Mouse (Mus musculus): Measurements from ENCODE around the gene Baz1b.

DNA sequence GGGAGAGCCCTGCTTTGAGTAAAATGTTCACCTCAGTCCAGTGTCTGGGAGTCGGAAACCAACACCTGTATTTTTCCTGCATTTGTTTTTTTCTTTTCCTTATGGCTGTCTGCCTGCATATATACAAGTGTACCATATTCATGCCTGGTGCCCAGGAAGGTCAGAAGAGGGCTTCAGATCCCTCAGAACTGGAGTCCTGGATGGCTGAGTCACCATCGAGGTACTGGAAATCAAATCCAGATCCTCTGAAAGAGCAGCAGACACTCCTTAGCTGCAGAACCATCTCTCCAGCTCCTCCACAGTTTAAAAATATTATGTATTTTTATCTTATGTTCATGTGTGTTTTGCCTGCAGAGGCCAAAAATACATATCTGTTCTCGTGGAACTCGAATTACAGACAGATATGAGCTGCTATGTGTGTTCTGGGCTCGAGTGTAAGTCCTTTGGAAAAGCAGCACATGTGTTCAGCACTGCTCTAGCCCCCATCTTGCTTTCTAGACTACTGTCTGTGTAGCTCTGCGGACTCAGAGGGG, 15.3 kb upstream of the Baz1b start:
- no peak for TF ChIP-seq CTCF (IDR thresholded peaks at IDR 0.05; ENCODE audit: low read depth)
- no peak for TF ChIP-seq EP300 (IDR thresholded peaks at IDR 0.05; ENCODE audit: low read depth)
